Mouse (Mus musculus) lung, postnatal 25 days (tissue): Measurements from ENCODE around the gene Snx33.
"Not testable (repeated sequence)": the region's sequence is repeated elsewhere in the genome, so short reads cannot be mapped to it uniquely, and the experiment has no call there.

Source experiments
- DNase-seq: peaks from one replicate; pipeline ENCODE4 v3.0.0; 2022; ENCODE audit warnings: low spot score

Gene Snx33

GRCm38 (mm10) chr9:56928041-56928811, at the start of gene Snx33:
TSS of gene Snx33 (minus strand) at chr9:56928371.
- peak; percentile 95 for DNase-seq

- DNase-seq, result no peak
Observed at GRCm38 (mm10) chr9:56975199-56975598, 47.0 kb upstream of the Snx33 start.

- DNase-seq, result no peak
Observed at GRCm38 (mm10) chr9:56973960-56974524, 45.9 kb upstream of the Snx33 start.

GRCm38 (mm10) chr9:56970158-56970557, 42.0 kb upstream of the Snx33 start:
- no peak for DNase-seq

GRCm38 (mm10) chr9:56961591-56961990, 33.4 kb upstream of the Snx33 start:
- DNase-seq, result no peak

- no peak for DNase-seq
Observed at GRCm38 (mm10) chr9:56958689-56959088, 30.5 kb upstream of the Snx33 start.

- DNase-seq, result no peak
Observed at GRCm38 (mm10) chr9:56956966-56957675, 28.9 kb upstream of the Snx33 start.

- no peak for DNase-seq
Observed at GRCm38 (mm10) chr9:56953562-56953961, 25.4 kb upstream of the Snx33 start.

GRCm38 (mm10) chr9:56950414-56951400, 22.5 kb upstream of the Snx33 start, which contains the start of gene Snupn:
TSS of gene Snupn (plus strand) at chr9:56950878.
- DNase-seq, result peak; percentile 98

- DNase-seq, result no peak
Observed at GRCm38 (mm10) chr9:56949767-56950166, 21.6 kb upstream of the Snx33 start.

GRCm38 (mm10) chr9:56948699-56949098, 20.5 kb upstream of the Snx33 start:
- not testable (repeated sequence) for DNase-seq

- DNase-seq, result peak; percentile 57
Observed at GRCm38 (mm10) chr9:56947481-56947880, 19.3 kb upstream of the Snx33 start.

GRCm38 (mm10) chr9:56938374-56938773, 10.2 kb upstream of the Snx33 start:
- peak; percentile 74 for DNase-seq

- DNase-seq, result peak; percentile 97
Observed at GRCm38 (mm10) chr9:56937223-56938160, 9.3 kb upstream of the Snx33 start, which contains the start of gene Imp3. TSS of gene Imp3 (plus strand) at chr9:56937475.

- no peak for DNase-seq
Observed at GRCm38 (mm10) chr9:56936861-56937222, 8.7 kb upstream of the Snx33 start.

GRCm38 (mm10) chr9:56930556-56930955, 2.4 kb upstream of the Snx33 start:
- DNase-seq, result no peak

GRCm38 (mm10) chr9:56929496-56929895, 1.3 kb upstream of the Snx33 start:
- DNase-seq, result no peak

- peak; percentile 68 for DNase-seq
Observed at GRCm38 (mm10) chr9:56927191-56928012, 769 bp downstream of the Snx33 start.

GRCm38 (mm10) chr9:56926387-56926786, 1.8 kb downstream of the Snx33 start:
- no peak for DNase-seq

- DNase-seq, result no peak
Observed at GRCm38 (mm10) chr9:56926025-56926360, 2.2 kb downstream of the Snx33 start.
